Mouse (Mus musculus): ENCODE results near the gene Sestd1. TPM values are rescaled to one million over a fixed set of nuclear protein-coding genes. Genes with fewer than 3 reads are reported as not detected.

Gene Sestd1
- polyA plus RNA-seq, 1 experiment from 2014 or later = 14.8 TPM

DNA sequence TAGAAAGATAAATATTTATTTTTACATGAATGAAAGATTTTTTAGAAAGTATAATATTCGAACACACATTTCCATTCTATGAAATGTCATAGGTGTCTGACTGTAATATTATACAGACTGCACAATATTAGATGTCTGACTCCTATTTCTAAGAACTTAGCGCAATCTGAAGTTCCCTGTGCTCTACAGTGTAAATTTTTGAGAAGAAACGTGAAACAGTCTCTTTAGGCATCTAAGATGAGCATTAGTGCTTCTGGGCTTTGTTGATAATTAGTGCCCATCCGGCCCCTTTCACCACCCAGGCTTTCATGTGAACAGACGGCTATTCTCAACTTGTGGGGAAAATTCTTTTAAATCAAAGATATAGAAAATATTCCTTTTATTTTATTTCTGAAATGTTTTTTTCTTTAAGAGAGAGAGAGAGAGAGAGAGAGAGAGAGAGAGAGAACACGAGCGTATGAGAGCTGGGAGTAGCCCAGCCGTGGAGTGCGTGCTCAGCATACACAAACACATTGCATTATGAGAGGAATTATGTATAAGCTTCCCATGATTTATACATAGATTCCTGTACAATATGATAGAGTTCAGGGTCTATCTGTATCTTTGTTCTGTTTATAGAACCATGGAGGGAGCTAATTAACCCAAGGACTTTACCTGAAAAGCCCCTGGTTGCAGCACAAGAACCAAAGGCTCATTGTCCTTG lies 21.4 kb upstream of the Sestd1 start:
- Histone ChIP-seq H3K36me3 (no peaks in the 10 kb centered on the region), H3K27ac (no peak overlapping the region), H3K4me3 (no peak overlapping the region), H3K9me3 (no peaks in the 10 kb centered on the region), H3K27me3 (ENCODE audit: insufficient read depth, poor library complexity, severe bottlenecking) (no peaks in the 10 kb centered on the region), H3K4me1 (replicated peaks) (no peaks in the 10 kb centered on the region)
- 80% methylated on average over 9 of the region's 9 CpGs for WGBS
- no peak for DNase-seq (ENCODE audit: low spot score)

DNA sequence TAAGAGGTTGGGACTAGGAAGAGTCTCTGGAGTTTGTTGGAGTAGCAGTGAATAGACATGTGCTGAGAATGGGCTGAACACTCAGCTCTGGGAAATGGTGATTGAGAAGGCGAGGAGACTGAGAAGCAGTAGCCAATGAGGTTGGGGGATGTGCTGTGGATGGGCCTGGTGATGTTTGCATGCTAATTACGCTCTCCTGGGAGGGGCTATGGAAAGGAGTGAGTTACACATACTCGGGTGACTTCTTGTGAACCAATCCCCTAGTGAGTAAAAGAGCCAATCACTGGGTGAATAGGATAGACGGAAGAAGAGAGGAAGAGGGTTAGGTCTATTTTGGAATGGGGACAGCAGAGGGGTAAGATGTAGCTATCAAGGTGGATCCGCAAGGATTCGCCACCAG lies 9.3 kb upstream of the Sestd1 start:
- no peak for DNase-seq (ENCODE audit: low spot score)
- 69% methylated on average over 6 of the region's 6 CpGs for WGBS
- H3K27me3 ChIP-seq (ENCODE audit: insufficient read depth, poor library complexity, severe bottlenecking) = no peaks in the 10 kb centered on the region
- H3K9me3 ChIP-seq = no peaks in the 10 kb centered on the region
- no peaks in the 10 kb centered on the region for H3K4me1 ChIP-seq (replicated peaks)
- H3K36me3 ChIP-seq = no peaks in the 10 kb centered on the region
- no peak overlapping the region for H3K27ac ChIP-seq
- no peak overlapping the region for H3K4me3 ChIP-seq

DNA sequence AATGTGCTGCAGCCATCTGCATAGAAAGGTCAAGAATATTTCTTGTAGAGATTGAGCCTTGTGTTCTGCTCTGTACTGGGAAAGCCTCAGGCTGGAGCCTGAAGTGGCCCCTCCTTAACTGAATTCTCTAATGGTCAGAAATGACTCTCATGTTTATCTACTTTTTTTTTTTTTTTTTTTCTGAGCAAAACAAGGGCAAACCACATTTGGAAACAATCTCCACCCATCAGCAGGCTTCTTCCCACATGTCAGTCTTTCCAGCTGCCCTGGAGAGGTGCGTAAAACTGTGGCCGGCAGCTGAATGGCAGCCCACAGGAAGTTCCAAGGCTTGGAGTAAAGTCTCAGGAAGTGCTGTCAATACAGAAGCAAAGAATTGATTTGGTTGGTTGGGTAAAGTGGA lies 6.4 kb upstream of the Sestd1 start:
- Histone ChIP-seq H3K9me3 (no peaks in the 10 kb centered on the region), H3K27me3 (ENCODE audit: insufficient read depth, poor library complexity, severe bottlenecking) (no peaks in the 10 kb centered on the region), H3K27ac (no peak overlapping the region), H3K4me1 (replicated peaks) (no peaks in the 10 kb centered on the region), H3K4me3 (no peak overlapping the region), H3K36me3 (no peaks in the 10 kb centered on the region)
- no peak for DNase-seq (ENCODE audit: low spot score)
- 54% methylated on average over 2 of the region's 2 CpGs for WGBS

DNA sequence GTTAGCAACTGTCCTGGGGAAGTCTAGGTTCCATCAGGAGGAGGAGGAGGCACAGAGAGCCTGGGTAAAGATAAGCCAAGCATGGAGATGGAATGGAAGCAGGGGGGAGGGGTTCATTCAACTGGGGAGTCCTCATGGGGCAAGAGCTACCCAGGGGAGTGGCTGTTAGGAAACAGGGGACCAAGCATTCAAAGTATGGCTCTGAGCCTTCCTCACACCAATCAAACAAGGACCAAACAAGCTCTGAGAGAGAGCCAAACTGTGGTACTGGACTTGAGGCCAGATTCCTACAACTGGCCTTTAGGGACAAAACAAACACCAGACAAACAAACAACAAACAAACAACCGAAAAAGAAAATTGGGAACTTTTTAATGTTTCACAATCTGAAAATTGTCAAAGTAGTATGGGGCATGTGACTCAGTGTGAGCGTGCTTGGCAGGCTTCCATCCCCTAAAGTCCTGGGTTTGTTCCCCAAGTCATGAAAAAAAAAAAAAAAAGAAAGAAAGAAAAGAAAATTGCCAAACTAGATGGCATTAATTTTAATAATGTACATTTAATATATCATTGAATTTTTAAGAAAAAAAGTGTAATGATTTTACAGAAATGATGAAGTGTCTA lies 4.0 kb upstream of the Sestd1 start:
- H3K36me3 ChIP-seq = no peaks in the 10 kb centered on the region
- DNase-seq (ENCODE audit: low spot score) = no peak
- 78% methylated on average over 2 of the region's 2 CpGs for WGBS
- H3K4me3 ChIP-seq = no peak overlapping the region
- H3K4me1 ChIP-seq (replicated peaks) = peaks cover 7% of the 10 kb centered on the region
- H3K27me3 ChIP-seq (ENCODE audit: insufficient read depth, poor library complexity, severe bottlenecking) = no peaks in the 10 kb centered on the region
- H3K27ac ChIP-seq = no peak overlapping the region
- no peaks in the 10 kb centered on the region for H3K9me3 ChIP-seq

DNA sequence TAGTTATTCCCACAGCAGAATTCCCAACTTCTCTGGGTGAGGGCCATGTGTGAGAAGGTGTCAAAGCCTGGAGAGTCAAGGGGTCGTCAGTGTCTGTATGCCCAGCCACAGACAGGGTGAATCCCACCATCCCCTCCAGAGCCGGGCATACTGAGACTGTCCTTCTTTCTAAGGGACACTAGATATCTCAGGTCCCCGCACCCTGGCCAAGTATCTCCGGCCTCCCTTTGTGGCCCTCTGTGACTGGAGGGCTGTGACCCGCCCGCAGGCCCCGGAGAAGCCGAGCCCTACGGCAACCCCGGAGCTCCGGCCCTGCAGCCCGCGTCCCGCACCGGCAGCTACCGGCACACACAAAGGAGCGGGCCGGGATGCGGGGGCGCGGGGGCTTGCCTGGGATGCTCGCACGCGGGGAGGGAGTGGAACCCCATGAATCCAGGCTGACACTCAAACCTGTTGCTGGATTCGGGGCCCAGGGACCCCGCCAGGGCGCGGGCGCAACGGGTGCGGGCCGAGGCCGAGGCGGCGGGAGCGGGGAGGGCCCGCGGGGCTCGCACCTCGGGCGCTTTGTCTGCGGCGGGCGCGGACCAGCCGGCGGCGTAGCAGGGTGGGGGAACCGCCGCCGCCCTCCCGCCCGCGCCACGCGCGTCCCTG lies 406 bp downstream of the Sestd1 start:
- H3K27me3 ChIP-seq (ENCODE audit: insufficient read depth, poor library complexity, severe bottlenecking) = no peaks in the 10 kb centered on the region
- peaks cover 27% of the 10 kb centered on the region for H3K4me1 ChIP-seq (replicated peaks)
- peak overlapping the region; percentile 97 for H3K4me3 ChIP-seq
- peak overlapping the region; percentile 98 for H3K27ac ChIP-seq
- peak; percentile 61 for DNase-seq (ENCODE audit: low spot score)
- H3K36me3 ChIP-seq = 0 out of 2 replicates have a peak, but pooled peaks cover 4% of the 10 kb centered on the region
- no peaks in the 10 kb centered on the region for H3K9me3 ChIP-seq
- under 1% methylated on average over 57 of the region's 57 CpGs for WGBS

DNA sequence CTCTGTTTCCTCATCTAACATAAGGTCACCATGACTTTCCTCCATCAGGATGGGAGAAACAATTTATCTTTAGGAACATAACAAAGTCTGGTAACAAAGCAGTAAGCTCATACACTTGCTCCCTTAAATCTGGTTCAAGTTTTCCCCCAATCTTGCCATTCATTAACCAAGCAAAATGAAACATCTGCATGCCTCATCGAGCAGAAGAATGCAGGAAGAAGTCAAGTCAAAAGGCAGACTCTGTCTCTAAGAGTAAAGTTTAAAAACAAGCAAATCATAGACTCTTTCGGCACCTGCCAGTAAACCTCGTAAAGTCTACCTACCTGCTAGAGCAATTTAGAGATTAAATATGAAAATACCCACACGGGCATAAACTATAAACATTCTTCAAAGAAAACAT lies 3.1 kb downstream of the Sestd1 start:
- Histone ChIP-seq H3K4me1 (replicated peaks) (peaks cover 31% of the 10 kb centered on the region), H3K4me3 (no peak overlapping the region), H3K27ac (no peak overlapping the region), H3K27me3 (ENCODE audit: insufficient read depth, poor library complexity, severe bottlenecking) (no peaks in the 10 kb centered on the region), H3K9me3 (no peaks in the 10 kb centered on the region), H3K36me3 (0 out of 2 replicates have a peak, but pooled peaks cover 4% of the 10 kb centered on the region)
- WGBS = 78% methylated on average over 4 of the region's 4 CpGs
- no peak for DNase-seq (ENCODE audit: low spot score)

DNA sequence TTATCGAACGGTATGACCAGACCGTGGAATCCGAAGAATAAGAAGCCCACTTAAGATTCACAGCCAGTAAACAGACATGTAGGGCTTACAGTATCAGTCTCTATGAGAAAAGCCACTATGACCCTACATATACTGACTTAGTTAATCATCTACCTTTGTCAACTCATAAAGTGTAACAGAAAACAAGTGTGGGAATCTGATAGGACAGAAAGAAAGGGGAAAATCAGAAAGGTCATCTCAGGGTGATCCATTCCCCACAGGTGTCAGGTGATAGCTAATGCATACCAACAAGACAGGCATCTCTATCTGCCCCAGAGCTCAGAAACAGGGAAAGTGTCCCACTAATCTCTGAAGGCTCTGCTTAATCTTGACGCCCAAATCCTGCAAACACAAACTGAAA lies 4.5 kb downstream of the Sestd1 start:
- Histone ChIP-seq H3K4me3 (no peak overlapping the region), H3K36me3 (0 out of 2 replicates have a peak, but pooled peaks cover 4% of the 10 kb centered on the region), H3K27ac (no peak overlapping the region), H3K27me3 (ENCODE audit: insufficient read depth, poor library complexity, severe bottlenecking) (no peaks in the 10 kb centered on the region), H3K4me1 (replicated peaks) (peaks cover 31% of the 10 kb centered on the region), H3K9me3 (no peaks in the 10 kb centered on the region)
- DNase-seq (ENCODE audit: low spot score) = no peak
- WGBS = 90% methylated on average over 5 of the region's 5 CpGs

DNA sequence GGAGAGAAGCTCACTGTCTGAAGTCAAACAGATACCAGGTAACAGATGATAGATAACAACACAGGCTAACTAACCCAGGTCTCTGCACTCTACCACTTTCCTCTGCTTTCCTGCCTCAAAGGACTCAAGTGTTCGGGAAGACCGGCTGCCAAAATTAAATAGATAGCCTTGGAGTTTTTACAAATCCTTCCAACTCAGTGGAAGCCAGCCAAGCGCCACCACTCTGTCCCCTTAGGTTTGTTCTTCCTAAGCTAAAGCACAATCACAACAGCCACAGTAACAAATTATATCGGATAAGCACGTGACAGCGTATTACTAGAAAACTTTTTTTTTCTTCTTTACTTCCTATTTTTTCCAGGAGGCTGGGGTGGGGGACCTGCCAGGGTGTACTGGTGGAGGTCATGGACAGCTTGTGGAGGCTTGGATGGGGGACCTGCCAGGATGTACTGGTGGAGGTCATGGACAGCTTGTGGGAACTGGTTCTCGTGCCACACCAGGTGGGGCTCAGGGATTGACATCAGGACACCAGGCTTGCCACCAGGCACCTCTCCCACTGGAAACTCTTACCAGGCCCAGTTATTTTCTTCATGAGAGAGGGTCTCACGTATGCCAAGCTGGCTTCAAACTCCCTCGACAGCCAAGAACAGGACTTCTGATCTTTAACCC lies 5.3 kb downstream of the Sestd1 start:
- Histone ChIP-seq H3K4me3 (no peak overlapping the region), H3K4me1 (replicated peaks) (peaks cover 31% of the 10 kb centered on the region), H3K27me3 (ENCODE audit: insufficient read depth, poor library complexity, severe bottlenecking) (no peaks in the 10 kb centered on the region), H3K27ac (no peak overlapping the region), H3K9me3 (no peaks in the 10 kb centered on the region), H3K36me3 (0 out of 2 replicates have a peak, but pooled peaks cover 4% of the 10 kb centered on the region)
- DNase-seq (ENCODE audit: low spot score) = no peak
- WGBS = 90% methylated on average over 9 of the region's 9 CpGs

DNA sequence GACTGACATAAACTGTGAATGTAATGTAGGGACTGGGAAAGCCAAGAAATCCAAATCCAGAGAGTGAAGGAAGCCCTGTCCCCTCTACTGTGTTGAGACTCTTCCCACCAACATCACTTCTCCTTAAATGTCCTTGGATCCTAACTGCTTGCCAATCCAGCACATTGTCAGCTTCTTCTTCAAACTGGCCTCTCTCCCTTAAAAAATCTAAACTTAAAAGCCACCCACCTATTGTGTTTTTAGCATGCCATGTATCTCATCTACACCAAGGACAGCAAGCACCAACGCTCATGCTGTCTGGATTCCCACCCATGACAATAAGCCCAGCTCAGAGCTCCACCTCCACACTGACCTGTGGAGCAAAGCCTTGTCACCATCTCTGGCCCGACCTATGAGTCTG lies 7.4 kb downstream of the Sestd1 start:
- Histone ChIP-seq H3K4me1 (replicated peaks) (peaks cover 28% of the 10 kb centered on the region), H3K9me3 (no peaks in the 10 kb centered on the region), H3K27ac (no peak overlapping the region), H3K27me3 (ENCODE audit: insufficient read depth, poor library complexity, severe bottlenecking) (no peaks in the 10 kb centered on the region), H3K36me3 (no peaks in the 10 kb centered on the region), H3K4me3 (no peak overlapping the region)
- no peak for DNase-seq (ENCODE audit: low spot score)
- 90% methylated on average over 2 of the region's 2 CpGs for WGBS

DNA sequence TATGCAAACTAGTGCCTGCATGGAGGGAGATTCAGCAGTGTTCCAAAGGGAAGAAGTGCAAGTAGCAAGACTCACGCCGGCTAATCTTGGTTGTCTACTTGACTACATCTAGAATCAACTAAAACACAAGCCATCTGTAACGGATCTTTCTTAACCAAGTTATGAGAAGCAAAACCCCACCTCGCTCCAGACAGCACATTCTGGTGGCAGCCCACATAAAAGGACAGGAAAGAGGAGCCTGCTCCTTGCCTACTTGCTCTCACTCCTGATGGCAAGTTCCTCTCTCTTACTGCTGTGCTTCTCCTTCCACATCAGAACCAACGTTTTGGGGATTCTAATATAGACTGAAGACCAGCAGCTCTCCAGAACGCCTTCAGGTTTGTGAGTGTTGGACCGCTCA lies 9.6 kb downstream of the Sestd1 start:
- Histone ChIP-seq H3K36me3 (no peaks in the 10 kb centered on the region), H3K9me3 (no peaks in the 10 kb centered on the region), H3K4me3 (no peak overlapping the region), H3K27ac (no peak overlapping the region), H3K4me1 (replicated peaks) (peaks cover 23% of the 10 kb centered on the region), H3K27me3 (ENCODE audit: insufficient read depth, poor library complexity, severe bottlenecking) (no peaks in the 10 kb centered on the region)
- 92% methylated on average over 7 of the region's 7 CpGs for WGBS
- no peak for DNase-seq (ENCODE audit: low spot score)

DNA sequence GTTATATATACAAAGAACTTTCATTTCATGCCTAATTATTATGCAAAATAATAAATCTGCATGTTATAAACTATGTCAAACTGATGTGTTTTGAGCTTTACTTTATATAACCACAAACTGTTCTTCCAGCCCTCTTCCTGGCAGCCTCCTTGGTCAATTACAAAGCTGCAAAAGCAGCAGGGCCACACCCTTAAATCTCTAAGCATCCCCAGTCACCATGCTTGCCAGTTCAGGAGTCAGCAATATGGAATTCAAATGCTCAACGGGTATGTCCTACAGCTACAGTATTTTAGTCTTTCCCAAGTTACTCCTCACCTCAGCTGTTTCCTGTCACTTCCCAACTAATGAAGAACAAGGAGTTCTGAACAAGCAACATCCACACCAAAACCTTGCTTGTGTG lies 10.3 kb downstream of the Sestd1 start:
- DNase-seq (ENCODE audit: low spot score) = no peak
- Histone ChIP-seq H3K27me3 (ENCODE audit: insufficient read depth, poor library complexity, severe bottlenecking) (no peaks in the 10 kb centered on the region), H3K9me3 (no peaks in the 10 kb centered on the region), H3K4me1 (replicated peaks) (peaks cover 22% of the 10 kb centered on the region), H3K27ac (no peak overlapping the region), H3K36me3 (no peaks in the 10 kb centered on the region), H3K4me3 (no peak overlapping the region)
- whole genome bisulfite sequencing = 86% methylated on average over 1 of the region's 1 CpGs

DNA sequence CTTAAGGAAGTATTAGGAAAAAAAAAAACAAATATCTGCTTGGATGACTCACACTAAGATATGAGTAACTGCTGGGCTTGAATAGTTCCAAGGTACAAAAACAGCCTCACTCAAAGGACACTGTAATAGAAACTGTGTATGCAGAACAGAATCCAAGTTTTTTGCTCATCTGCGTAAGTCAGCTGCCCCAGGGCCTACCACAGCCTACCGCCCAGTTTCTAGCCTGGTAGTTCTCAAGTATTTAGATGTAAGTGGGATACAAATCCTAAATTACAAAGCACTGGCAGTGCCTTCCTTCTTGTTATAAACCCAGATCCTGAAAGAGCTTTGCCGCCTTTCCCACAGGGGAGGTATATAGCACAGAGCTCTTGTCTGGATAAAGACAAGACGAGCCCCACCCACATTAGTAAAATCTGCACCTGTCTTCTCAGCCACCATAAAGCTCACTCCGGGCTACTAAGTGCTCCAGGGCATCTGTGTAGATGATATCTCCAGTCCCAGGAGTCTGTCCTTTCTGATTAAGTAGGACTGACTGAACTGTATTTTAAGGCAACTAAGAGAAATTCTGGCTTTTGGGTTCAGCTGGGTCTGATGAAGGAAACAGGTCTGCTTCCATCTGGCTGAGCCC lies 11.7 kb downstream of the Sestd1 start:
- WGBS = 89% methylated on average over 5 of the region's 5 CpGs

More for the DNA sequence above, 11.7 kb downstream of the Sestd1 start:
- Histone ChIP-seq H3K27ac (no peak overlapping the region; the same call in 1 of the 2 replicates), H3K9me3 (no peaks in the 10 kb centered on the region), H3K4me3 (no peak overlapping the region), H3K36me3 (no peaks in the 10 kb centered on the region), H3K27me3 (ENCODE audit: insufficient read depth, poor library complexity, severe bottlenecking) (no peaks in the 10 kb centered on the region), H3K4me1 (replicated peaks) (peaks cover 29% of the 10 kb centered on the region)
- no peak for DNase-seq (ENCODE audit: low spot score)

Data from hindbrain, embryonic 10.5 days (tissue).